Mouse (Mus musculus) bone marrow macrophage, adult 2 months (primary cell): ENCODE measurements at regions not wholly inside any gene's neighbourhood (a gene's known extent, or its start where the extent isn't known, plus 50 kb on each side); places are given as distances from the start of the nearest gene placed in this dataset.

Experiments used
- CTCF ChIP-seq: IDR thresholded peaks from 2 replicates; pipeline ENCODE4 v1.5.1; 2012; ENCODE audit warnings: low read depth, mild to moderate bottlenecking, low read length, moderate library complexity
- POLR2A ChIP-seq: IDR thresholded peaks from 2 replicates; pipeline ENCODE4 v1.6.1; 2012; ENCODE audit warnings: mild to moderate bottlenecking, low read depth, low read length, borderline replicate concordance

DNA sequence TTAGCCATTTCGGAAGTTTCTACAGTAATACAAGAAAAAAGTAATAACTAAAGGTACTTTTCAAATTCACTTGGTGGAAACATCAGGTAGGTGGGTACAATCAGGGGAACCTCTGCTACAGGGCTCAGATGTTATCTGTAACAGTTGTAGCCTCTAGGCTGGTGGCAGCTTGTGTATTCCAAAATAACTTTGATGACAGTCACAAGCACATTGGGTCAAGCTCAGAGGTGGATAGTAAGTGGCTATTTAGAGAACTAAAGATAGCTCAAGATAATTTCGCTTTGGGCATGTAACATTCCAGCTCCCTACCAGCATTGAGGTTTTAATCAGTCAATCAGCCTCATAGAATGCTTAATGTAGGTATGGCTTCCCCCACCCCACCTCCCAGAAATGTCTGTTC lies 121.7 kb upstream of the Adra1d start:
- TF ChIP-seq POLR2A (no peak), CTCF (no peak)
